Mouse (Mus musculus) hindbrain, embryonic 13.5 days (tissue): Measurements from ENCODE around the gene Rnasek. TPM values are rescaled to one million over a fixed set of nuclear protein-coding genes. Genes with fewer than 3 reads are reported as not detected.
A peak's percentile ranks its signal among the peaks of the same experiment; 100 is the strongest.

ENCODE experiments used
- ATAC-seq: fragments of 200-750 bp; cut with Nextera tagmentation; 2 replicates; pipeline ENCODE4 v1.8.0; 2017; ENCODE audit warnings: moderate TSS enrichment; ENCODE audit not compliant: low FRiP score
- H3K27ac ChIP-seq: fragments of 300-500 bp; sonication (generic); 2 replicates; pipeline ENCODE4 v1.5.1; 2015; ENCODE audit warnings: inconsistent platforms, mild to moderate bottlenecking, moderate library complexity
- H3K27me3 ChIP-seq: fragments of 300-500 bp; sonication (generic); 2 replicates; pipeline ENCODE4 v1.6.1; 2015; ENCODE audit warnings: mild to moderate bottlenecking, inconsistent platforms
- H3K36me3 ChIP-seq: fragments of 300-500 bp; sonication (generic); 2 replicates; pipeline ENCODE4 v1.6.1; 2015; ENCODE audit warnings: mild to moderate bottlenecking, inconsistent platforms
- H3K4me1 ChIP-seq: fragments of 300-500 bp; sonication (generic); replicated peaks from 2 replicates; pipeline ENCODE4 v1.6.1; 2015; ENCODE audit warnings: inconsistent platforms
- H3K4me2 ChIP-seq: fragments of 300-500 bp; sonication (generic); 2 replicates; pipeline ENCODE4 v1.6.1; 2015; ENCODE audit warnings: inconsistent platforms, mild to moderate bottlenecking, moderate library complexity
- H3K4me3 ChIP-seq: fragments of 300-500 bp; sonication (generic); 2 replicates; pipeline ENCODE4 v1.5.1; 2015; ENCODE audit warnings: mild to moderate bottlenecking, inconsistent platforms
- H3K9ac ChIP-seq: fragments of 300-500 bp; sonication (generic); 2 replicates; pipeline ENCODE4 v1.6.1; 2015; ENCODE audit warnings: mild to moderate bottlenecking, inconsistent platforms
- H3K9me3 ChIP-seq: fragments of 300-500 bp; sonication (generic); 2 replicates; pipeline ENCODE4 v1.6.1; 2016; ENCODE audit warnings: inconsistent platforms
- WGBS: fragments of 180-500 bp; shearing (Covaris S2); methylation state at CpG from one replicate; pipeline ENCODE4 v1.1.7; 2015; 5-methylcytosine and 5-hydroxymethylcytosine counted together
- polyA plus RNA-seq: library from polyadenylated mRNA; unstranded; fragments of >200 nt; fragmentation: Nextera tagmentation; extraction: Ambion mirVana; gene quantifications from 2 replicates; pipeline ENCODE4 v1.2.1, GENCODE M21; 2015

Rnasek gene
- polyA plus RNA-seq, result 340 and 342 TPM in 2 replicates

DNA sequence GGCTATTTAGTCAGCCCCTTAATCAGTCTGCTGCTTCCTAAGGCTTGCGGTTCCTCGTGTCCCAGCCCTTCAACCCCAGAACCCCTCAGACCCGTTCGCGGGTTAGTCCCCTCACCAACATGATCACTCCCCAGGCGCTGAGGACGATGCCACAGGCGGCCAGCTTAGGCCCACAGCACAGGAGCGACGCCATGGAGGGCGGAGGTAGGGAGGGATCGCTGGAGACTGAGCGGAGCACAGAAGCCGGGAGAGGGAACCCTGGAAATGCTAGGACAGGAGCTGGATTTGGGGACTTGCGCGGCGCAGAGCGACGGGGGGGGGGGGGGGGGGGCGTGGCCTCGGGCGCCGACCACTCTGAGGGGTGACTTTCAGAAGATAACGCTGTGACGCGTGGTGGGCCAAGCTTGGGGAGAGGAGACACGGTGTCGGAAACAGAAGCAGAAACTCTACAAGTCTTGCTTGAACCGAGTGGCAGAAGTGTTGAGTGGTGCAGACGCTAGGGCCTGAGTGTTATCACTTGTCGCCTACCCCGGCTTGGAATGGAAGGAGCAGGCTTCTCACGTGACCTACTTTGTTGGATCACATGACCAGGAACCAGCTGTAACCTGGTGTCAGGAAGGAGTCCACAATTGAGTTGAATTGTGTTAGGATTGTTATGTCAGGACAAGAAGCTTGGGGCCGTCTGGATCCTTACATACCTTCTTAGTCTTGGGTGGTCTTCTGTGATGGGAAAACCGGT lies at the start of gene Rnasek, which contains the start of gene Gm21988:
Rnasek (minus strand) TSS at position 302 of the 739 bp plus-strand sequence.
Gm21988 (minus strand) TSS at position 290 of the 739 bp plus-strand sequence.
- H3K9me3 ChIP-seq, result no peaks in the 10 kb centered on the region
- under 1% methylated on average over 32 of the region's 35 CpGs for WGBS
- H3K36me3 ChIP-seq, result peaks cover 13% of the 10 kb centered on the region
- H3K4me2 ChIP-seq, result peak within 1 kb of the TSS; percentile 94
- peak within 1 kb of the TSS; percentile 95 for H3K9ac ChIP-seq
- peak within 1 kb of the TSS; percentile 95 for H3K27ac ChIP-seq
- peak; percentile 24 for ATAC-seq
- peaks cover 40% of the 10 kb centered on the region for H3K4me1 ChIP-seq
- H3K27me3 ChIP-seq, result peaks cover 11% of the 10 kb centered on the region; the same call in 1 of the 2 replicates
- peak within 1 kb of the TSS; percentile 93 for H3K4me3 ChIP-seq

DNA sequence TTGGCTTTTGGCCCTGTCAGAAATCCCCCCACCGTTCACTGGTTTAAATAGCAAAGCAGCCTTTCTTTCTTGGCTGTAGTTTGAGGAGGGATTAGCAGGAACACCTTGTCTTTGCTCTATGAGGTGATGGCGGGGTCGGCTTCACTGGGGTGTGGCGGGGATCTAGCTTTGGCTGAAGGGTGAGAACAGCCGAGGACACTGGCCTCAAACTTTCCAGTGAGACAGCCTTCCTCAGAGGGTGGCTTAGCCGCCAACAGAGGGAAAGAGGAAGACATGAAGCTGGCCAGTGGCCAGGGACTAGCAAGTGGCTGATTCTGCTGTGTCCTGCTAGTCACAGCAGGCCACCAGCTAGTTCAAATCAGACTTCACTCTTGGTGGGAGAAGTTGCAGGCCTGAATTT lies 49.6 kb upstream of the Rnasek start:
- ATAC-seq, result no peak
- no peak overlapping the region for H3K9ac ChIP-seq
- H3K36me3 ChIP-seq, result no peaks in the 10 kb centered on the region
- H3K27ac ChIP-seq, result no peak overlapping the region
- WGBS, result 50% methylated on average over 6 of the region's 6 CpGs
- H3K4me1 ChIP-seq, result no peaks in the 10 kb centered on the region
- H3K4me2 ChIP-seq, result no peak overlapping the region
- H3K9me3 ChIP-seq, result no peaks in the 10 kb centered on the region
- no peak overlapping the region for H3K4me3 ChIP-seq
- H3K27me3 ChIP-seq, result 0 out of 2 replicates have a peak, but pooled peaks cover 2% of the 10 kb centered on the region

GRCm38 (mm10) chr11:70288102-70288501 lies 48.5 kb upstream of the Rnasek start:
- ATAC-seq, result no peak
- no peak overlapping the region for H3K9ac ChIP-seq
- 90% methylated on average over 10 of the region's 10 CpGs for WGBS

DNA sequence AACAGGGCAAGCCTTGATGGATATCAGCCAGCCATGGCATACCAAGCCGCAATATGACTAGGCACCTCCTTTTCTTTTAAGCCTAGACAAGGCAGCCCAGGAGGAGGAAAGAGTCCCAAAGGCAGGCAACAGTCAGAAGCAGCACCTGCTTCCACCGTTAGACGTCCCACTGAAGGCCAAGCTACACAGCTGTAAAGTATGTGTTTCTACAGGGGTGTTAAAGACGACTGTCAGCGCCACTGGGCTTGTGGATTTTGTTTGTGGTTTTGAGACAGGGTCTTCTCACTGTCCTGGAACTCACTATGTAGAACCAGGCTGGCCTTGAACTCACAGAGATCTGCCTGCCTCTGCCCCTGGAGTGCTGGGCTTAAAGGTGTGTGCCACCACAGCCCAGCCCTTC lies 46.0 kb upstream of the Rnasek start:
- 84% methylated on average over 5 of the region's 5 CpGs for WGBS
- no peak for ATAC-seq

More at GRCm38 (mm10) chr11:70288102-70288501, 48.5 kb upstream of the Rnasek start:
- Histone ChIP-seq H3K9me3 (no peaks in the 10 kb centered on the region), H3K4me1 (no peaks in the 10 kb centered on the region), H3K27ac (no peak overlapping the region), H3K4me2 (no peak overlapping the region), H3K4me3 (no peak overlapping the region), H3K36me3 (no peaks in the 10 kb centered on the region), H3K27me3 (0 out of 2 replicates have a peak, but pooled peaks cover 2% of the 10 kb centered on the region)

GRCm38 (mm10) chr11:70284757-70285156 lies 45.1 kb upstream of the Rnasek start:
- H3K4me3 ChIP-seq, result no peak overlapping the region
- H3K9ac ChIP-seq, result no peak overlapping the region
- H3K9me3 ChIP-seq, result no peaks in the 10 kb centered on the region
- H3K4me2 ChIP-seq, result no peak overlapping the region
- no peak for ATAC-seq
- H3K4me1 ChIP-seq, result no peaks in the 10 kb centered on the region
- 85% methylated on average over 3 of the region's 3 CpGs for WGBS
- no peaks in the 10 kb centered on the region for H3K27me3 ChIP-seq
- no peaks in the 10 kb centered on the region for H3K36me3 ChIP-seq
- no peak overlapping the region for H3K27ac ChIP-seq

More for the DNA sequence above, 46.0 kb upstream of the Rnasek start:
- Histone ChIP-seq H3K4me1 (no peaks in the 10 kb centered on the region), H3K9ac (no peak overlapping the region), H3K4me3 (no peak overlapping the region), H3K4me2 (no peak overlapping the region), H3K27ac (no peak overlapping the region), H3K9me3 (no peaks in the 10 kb centered on the region), H3K36me3 (no peaks in the 10 kb centered on the region), H3K27me3 (no peaks in the 10 kb centered on the region)

GRCm38 (mm10) chr11:70283666-70284065 lies 44.0 kb upstream of the Rnasek start:
- no peak overlapping the region for H3K4me2 ChIP-seq
- 91% methylated on average over 4 of the region's 4 CpGs for WGBS

DNA sequence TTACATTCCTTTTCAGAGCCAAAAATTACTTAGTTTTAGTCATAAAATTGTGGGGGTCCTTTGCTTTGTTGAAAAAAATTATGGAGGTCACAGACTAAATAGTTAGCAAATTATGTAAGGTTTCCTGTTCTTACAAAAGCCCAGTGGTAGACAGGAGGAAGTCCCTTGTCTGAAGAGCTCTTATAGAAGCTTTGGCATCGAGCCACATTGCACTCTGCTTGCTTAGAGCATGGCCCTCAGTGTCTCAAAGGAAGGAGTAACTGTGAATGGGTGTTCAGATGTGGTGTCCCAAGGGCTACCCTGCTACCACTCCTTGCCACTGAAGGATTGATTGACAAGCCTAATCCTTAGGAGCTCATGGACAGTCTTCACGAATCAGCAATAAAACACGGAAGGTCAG lies 40.8 kb upstream of the Rnasek start:
- Histone ChIP-seq H3K27ac (no peak overlapping the region), H3K4me1 (no peaks in the 10 kb centered on the region), H3K4me2 (no peak overlapping the region), H3K9ac (no peak overlapping the region), H3K9me3 (no peaks in the 10 kb centered on the region), H3K27me3 (no peaks in the 10 kb centered on the region), H3K4me3 (no peak overlapping the region), H3K36me3 (no peaks in the 10 kb centered on the region)
- ATAC-seq, result no peak
- 77% methylated on average over 3 of the region's 3 CpGs for WGBS

More at GRCm38 (mm10) chr11:70283666-70284065, 44.0 kb upstream of the Rnasek start:
- H3K9ac ChIP-seq, result no peak overlapping the region
- no peak overlapping the region for H3K27ac ChIP-seq
- H3K9me3 ChIP-seq, result no peaks in the 10 kb centered on the region
- ATAC-seq, result no peak
- no peak overlapping the region for H3K4me3 ChIP-seq
- no peaks in the 10 kb centered on the region for H3K4me1 ChIP-seq
- no peaks in the 10 kb centered on the region for H3K27me3 ChIP-seq
- no peaks in the 10 kb centered on the region for H3K36me3 ChIP-seq

DNA sequence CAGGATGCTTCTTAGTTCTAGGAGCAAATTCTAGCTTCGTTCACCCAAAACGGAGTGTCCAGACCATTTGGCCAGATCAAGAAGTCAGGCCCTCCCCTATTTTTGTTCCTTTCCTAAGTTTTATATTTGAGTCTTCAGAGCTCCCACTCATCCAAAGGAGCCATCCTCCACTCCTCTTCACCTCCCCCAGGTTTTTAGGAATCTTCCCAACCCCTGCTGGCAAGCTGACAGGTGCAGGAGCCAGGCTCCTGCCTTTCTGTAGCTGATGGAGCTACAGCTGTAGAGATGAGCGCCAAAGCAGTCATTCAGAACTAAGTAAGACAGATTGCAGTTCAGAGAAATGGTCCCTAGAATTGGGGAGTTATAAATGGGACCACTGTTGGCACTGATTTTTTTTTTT lies 39.3 kb upstream of the Rnasek start:
- 80% methylated on average over 3 of the region's 3 CpGs for WGBS
- H3K9ac ChIP-seq, result no peak overlapping the region
- no peaks in the 10 kb centered on the region for H3K36me3 ChIP-seq
- no peaks in the 10 kb centered on the region for H3K4me1 ChIP-seq
- no peak overlapping the region for H3K4me2 ChIP-seq
- ATAC-seq, result no peak
- H3K27ac ChIP-seq, result no peak overlapping the region
- no peaks in the 10 kb centered on the region for H3K27me3 ChIP-seq
- no peak overlapping the region for H3K4me3 ChIP-seq
- H3K9me3 ChIP-seq, result no peaks in the 10 kb centered on the region

- Histone ChIP-seq H3K4me2 (no peak overlapping the region), H3K4me3 (no peak overlapping the region), H3K36me3 (no peaks in the 10 kb centered on the region), H3K27me3 (0 out of 2 replicates have a peak, but pooled peaks cover 3% of the 10 kb centered on the region), H3K9ac (no peak overlapping the region), H3K27ac (no peak overlapping the region), H3K4me1 (no peaks in the 10 kb centered on the region), H3K9me3 (no peaks in the 10 kb centered on the region)
- ATAC-seq, result no peak
- 81% methylated on average over 7 of the region's 7 CpGs for WGBS
Observed at GRCm38 (mm10) chr11:70271641-70272040, 32.0 kb upstream of the Rnasek start.

DNA sequence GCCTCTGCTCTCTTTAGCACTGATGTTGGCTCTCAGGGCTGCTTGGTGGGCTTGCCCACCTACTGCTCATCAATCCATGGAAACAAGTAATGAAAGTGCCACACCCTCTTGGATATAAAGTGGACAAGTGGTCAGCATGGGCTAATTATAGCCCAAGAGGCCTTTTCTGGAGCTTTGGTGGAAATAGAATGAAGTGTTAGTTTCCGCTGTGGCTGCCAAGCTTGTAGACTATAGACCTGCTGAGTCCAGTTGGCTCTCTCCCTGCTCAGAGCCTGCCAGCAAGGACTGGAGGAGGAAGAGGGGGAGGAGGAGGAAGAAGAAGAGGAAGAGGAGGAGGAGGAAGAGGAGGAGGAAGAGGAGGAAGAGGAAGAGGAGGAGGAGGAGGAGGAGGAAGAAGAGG lies 26.8 kb upstream of the Rnasek start:
- 92% methylated on average over 1 of the region's 1 CpGs for WGBS
- Histone ChIP-seq H3K27ac (no peak overlapping the region), H3K4me1 (no peaks in the 10 kb centered on the region), H3K4me3 (no peak overlapping the region), H3K9me3 (no peaks in the 10 kb centered on the region), H3K27me3 (peaks cover 9% of the 10 kb centered on the region; the same call in 1 of the 2 replicates), H3K9ac (no peak overlapping the region), H3K4me2 (no peak overlapping the region), H3K36me3 (no peaks in the 10 kb centered on the region)
- ATAC-seq, result no peak

GRCm38 (mm10) chr11:70265819-70266218 lies 26.2 kb upstream of the Rnasek start:
- no peaks in the 10 kb centered on the region for H3K9me3 ChIP-seq
- ATAC-seq, result no peak
- H3K27ac ChIP-seq, result no peak overlapping the region
- peaks cover 9% of the 10 kb centered on the region; the same call in 1 of the 2 replicates for H3K27me3 ChIP-seq
- H3K4me1 ChIP-seq, result no peaks in the 10 kb centered on the region
- WGBS, result 86% methylated on average over 4 of the region's 4 CpGs
- H3K4me3 ChIP-seq, result no peak overlapping the region
- no peak overlapping the region for H3K9ac ChIP-seq
- H3K4me2 ChIP-seq, result no peak overlapping the region
- H3K36me3 ChIP-seq, result no peaks in the 10 kb centered on the region

DNA sequence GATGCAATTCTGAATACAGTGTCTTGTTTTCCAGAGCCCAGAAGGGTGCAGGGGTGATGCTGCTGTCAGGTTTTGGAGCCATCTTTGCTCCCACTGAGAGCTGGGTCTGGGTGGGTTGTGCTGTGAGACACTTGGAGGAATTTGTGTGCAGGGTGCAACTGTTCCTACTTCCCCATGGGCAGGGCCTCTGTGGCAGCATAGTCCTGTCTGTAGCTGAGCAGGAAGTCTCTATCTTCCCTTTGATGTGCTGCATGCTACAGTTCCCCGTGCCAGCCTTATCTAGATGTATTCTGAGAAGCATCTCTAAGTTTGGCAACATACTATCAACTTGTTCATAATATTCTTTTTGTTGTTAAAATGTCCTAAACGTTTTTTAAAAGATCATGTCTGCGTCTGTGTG lies 25.6 kb upstream of the Rnasek start:
- H3K36me3 ChIP-seq, result no peaks in the 10 kb centered on the region
- WGBS, result 62% methylated on average over 3 of the region's 3 CpGs
- H3K4me3 ChIP-seq, result no peak overlapping the region
- H3K27ac ChIP-seq, result no peak overlapping the region
- H3K27me3 ChIP-seq, result peaks cover 9% of the 10 kb centered on the region; the same call in 1 of the 2 replicates
- no peaks in the 10 kb centered on the region for H3K4me1 ChIP-seq
- H3K4me2 ChIP-seq, result no peak overlapping the region
- no peaks in the 10 kb centered on the region for H3K9me3 ChIP-seq
- H3K9ac ChIP-seq, result no peak overlapping the region
- ATAC-seq, result no peak

- Histone ChIP-seq H3K4me2 (no peak overlapping the region), H3K27me3 (peaks cover 37% of the 10 kb centered on the region), H3K4me1 (peaks cover 4% of the 10 kb centered on the region), H3K27ac (no peak overlapping the region), H3K9me3 (no peaks in the 10 kb centered on the region), H3K9ac (no peak overlapping the region), H3K36me3 (no peaks in the 10 kb centered on the region), H3K4me3 (no peak overlapping the region)
- no peak for ATAC-seq
- WGBS, result 94% methylated on average over 4 of the region's 4 CpGs
Observed at GRCm38 (mm10) chr11:70259035-70259434, 19.4 kb upstream of the Rnasek start.
